Mouse (Mus musculus): ENCODE measurements around the gene Dpp6. TPM values are rescaled to one million over a fixed set of nuclear protein-coding genes. Genes with fewer than 3 reads are reported as not detected.

Dpp6 gene
- total and polyA plus RNA-seq, 3 experiments, result 0.16 TPM; not detected in 2

- no peak overlapping the region for H3K4me3 ChIP-seq (ENCODE audit: low read depth, low read length)
- ATAC-seq (ENCODE audit: extremely low read depth, insufficient number of reproducible peaks, low FRiP score, poor library complexity, severe bottlenecking) (no peak), DNase-seq (ENCODE audit: low spot score) (no peak)
- TF ChIP-seq POLR2AphosphoS5 (IDR thresholded peaks at IDR 0.05; ENCODE audit: insufficient replicate concordance, low read depth, low read length), result no peak
- H3K27me3 ChIP-seq (ENCODE audit: insufficient read depth, low read length), result no peaks in the 10 kb centered on the region
- H3K4me1 ChIP-seq (ENCODE audit: insufficient read depth, low read depth, low read length), result no peaks in the 10 kb centered on the region
- H3K9me3 ChIP-seq (replicated peaks), result peaks cover 11% of the 10 kb centered on the region
- H3K36me3 ChIP-seq (replicated peaks), result no peaks in the 10 kb centered on the region
Measured at GRCm38 (mm10) chr5:26875449-26875848, 58.4 kb downstream of the Dpp6 start.

- Histone ChIP-seq H3K9me3 (replicated peaks) (peaks cover 29% of the 10 kb centered on the region), H3K4me3 (ENCODE audit: low read depth, low read length) (no peak overlapping the region), H3K4me1 (ENCODE audit: insufficient read depth, low read depth, low read length) (no peaks in the 10 kb centered on the region), H3K27me3 (ENCODE audit: insufficient read depth, low read length) (no peaks in the 10 kb centered on the region), H3K36me3 (replicated peaks) (no peaks in the 10 kb centered on the region)
- no peak for TF ChIP-seq CTCF (IDR thresholded peaks at IDR 0.05; ENCODE audit: low read depth, low read length)
- no peak for TF ChIP-seq TAL1 (conservative IDR thresholded peaks at IDR 0.05; ENCODE audit: low read depth, low read length)
- no peak for TF ChIP-seq GATA1 (IDR thresholded peaks at IDR 0.05; ENCODE audit: borderline replicate concordance, low read length)
- no peak for TF ChIP-seq GATA2 (IDR thresholded peaks at IDR 0.05; ENCODE audit: borderline replicate concordance, low read depth, low read length)
- TF ChIP-seq POLR2AphosphoS5 (IDR thresholded peaks at IDR 0.05; ENCODE audit: insufficient replicate concordance, low read depth, low read length), result no peak
- ATAC-seq (ENCODE audit: extremely low read depth, insufficient number of reproducible peaks, low FRiP score, poor library complexity, severe bottlenecking), result no peak
- DNase-seq (ENCODE audit: low spot score), result no peak
Measured at GRCm38 (mm10) chr5:26887496-26887895, 70.5 kb downstream of the Dpp6 start.

GRCm38 (mm10) chr5:26888080-26888479, 71.1 kb downstream of the Dpp6 start:
- ATAC-seq (ENCODE audit: extremely low read depth, insufficient number of reproducible peaks, low FRiP score, poor library complexity, severe bottlenecking) (no peak), DNase-seq (ENCODE audit: low spot score) (no peak)
- Histone ChIP-seq H3K36me3 (replicated peaks) (no peaks in the 10 kb centered on the region), H3K27me3 (ENCODE audit: insufficient read depth, low read length) (no peaks in the 10 kb centered on the region), H3K4me3 (ENCODE audit: low read depth, low read length) (no peak overlapping the region), H3K4me1 (ENCODE audit: insufficient read depth, low read depth, low read length) (no peaks in the 10 kb centered on the region), H3K9me3 (replicated peaks) (peaks cover 27% of the 10 kb centered on the region)
- TF ChIP-seq POLR2AphosphoS5 (IDR thresholded peaks at IDR 0.05; ENCODE audit: insufficient replicate concordance, low read depth, low read length) (no peak), GATA2 (IDR thresholded peaks at IDR 0.05; ENCODE audit: borderline replicate concordance, low read depth, low read length) (no peak), TAL1 (conservative IDR thresholded peaks at IDR 0.05; ENCODE audit: low read depth, low read length) (no peak), GATA1 (IDR thresholded peaks at IDR 0.05; ENCODE audit: borderline replicate concordance, low read length) (no peak), CTCF (IDR thresholded peaks at IDR 0.05; ENCODE audit: low read depth, low read length) (no peak)

- Histone ChIP-seq H3K9me3 (replicated peaks) (peaks cover 8% of the 10 kb centered on the region), H3K4me1 (ENCODE audit: insufficient read depth, low read depth, low read length) (no peaks in the 10 kb centered on the region), H3K4me3 (ENCODE audit: low read depth, low read length) (no peak overlapping the region), H3K36me3 (replicated peaks) (no peaks in the 10 kb centered on the region), H3K27me3 (ENCODE audit: insufficient read depth, low read length) (no peaks in the 10 kb centered on the region)
- TF ChIP-seq GATA2 (IDR thresholded peaks at IDR 0.05; ENCODE audit: borderline replicate concordance, low read depth, low read length) (no peak), POLR2AphosphoS5 (IDR thresholded peaks at IDR 0.05; ENCODE audit: insufficient replicate concordance, low read depth, low read length) (no peak), TAL1 (conservative IDR thresholded peaks at IDR 0.05; ENCODE audit: low read depth, low read length) (no peak)
- DNase-seq (ENCODE audit: low spot score), result no peak
- no peak for ATAC-seq (ENCODE audit: extremely low read depth, insufficient number of reproducible peaks, low FRiP score, poor library complexity, severe bottlenecking)
Measured at GRCm38 (mm10) chr5:26894346-26894745, 77.3 kb downstream of the Dpp6 start.

GRCm38 (mm10) chr5:26903786-26904185, 86.8 kb downstream of the Dpp6 start:
- Histone ChIP-seq H3K4me3 (ENCODE audit: low read depth, low read length) (no peak overlapping the region), H3K4me1 (ENCODE audit: insufficient read depth, low read depth, low read length) (no peaks in the 10 kb centered on the region), H3K27me3 (ENCODE audit: insufficient read depth, low read length) (no peaks in the 10 kb centered on the region), H3K36me3 (replicated peaks) (no peaks in the 10 kb centered on the region), H3K9me3 (replicated peaks) (peaks cover 30% of the 10 kb centered on the region)
- no peak for DNase-seq (ENCODE audit: low spot score)
- no peak for TF ChIP-seq POLR2AphosphoS5 (IDR thresholded peaks at IDR 0.05; ENCODE audit: insufficient replicate concordance, low read depth, low read length)
- no peak for ATAC-seq (ENCODE audit: extremely low read depth, insufficient number of reproducible peaks, low FRiP score, poor library complexity, severe bottlenecking)

GRCm38 (mm10) chr5:26904324-26905041, 87.5 kb downstream of the Dpp6 start:
- Histone ChIP-seq H3K4me1 (ENCODE audit: insufficient read depth, low read depth, low read length) (no peaks in the 10 kb centered on the region), H3K4me3 (ENCODE audit: low read depth, low read length) (no peak overlapping the region; the same call in 1 of the 2 replicates)
- no peak for DNase-seq (ENCODE audit: low spot score)

GRCm38 (mm10) chr5:26907151-26907550, 90.1 kb downstream of the Dpp6 start:
- DNase-seq (ENCODE audit: low spot score) (no peak), ATAC-seq (ENCODE audit: extremely low read depth, insufficient number of reproducible peaks, low FRiP score, poor library complexity, severe bottlenecking) (no peak)
- Histone ChIP-seq H3K27me3 (ENCODE audit: insufficient read depth, low read length) (no peaks in the 10 kb centered on the region), H3K4me1 (ENCODE audit: insufficient read depth, low read depth, low read length) (no peaks in the 10 kb centered on the region), H3K4me3 (ENCODE audit: low read depth, low read length) (no peak overlapping the region), H3K9me3 (replicated peaks) (peaks cover 39% of the 10 kb centered on the region), H3K36me3 (replicated peaks) (no peaks in the 10 kb centered on the region)
- TF ChIP-seq POLR2AphosphoS5 (IDR thresholded peaks at IDR 0.05; ENCODE audit: insufficient replicate concordance, low read depth, low read length), result no peak
- TF ChIP-seq CTCF (IDR thresholded peaks at IDR 0.05; ENCODE audit: low read depth, low read length), result no peak
- no peak for TF ChIP-seq GATA1 (IDR thresholded peaks at IDR 0.05; ENCODE audit: borderline replicate concordance, low read length)
- TF ChIP-seq TAL1 (conservative IDR thresholded peaks at IDR 0.05; ENCODE audit: low read depth, low read length), result no peak
- no peak for TF ChIP-seq GATA2 (IDR thresholded peaks at IDR 0.05; ENCODE audit: borderline replicate concordance, low read depth, low read length)

More at GRCm38 (mm10) chr5:26904324-26905041, 87.5 kb downstream of the Dpp6 start:
- Histone ChIP-seq H3K36me3 (replicated peaks) (no peaks in the 10 kb centered on the region), H3K27me3 (ENCODE audit: insufficient read depth, low read length) (no peaks in the 10 kb centered on the region), H3K9me3 (replicated peaks) (peaks cover 32% of the 10 kb centered on the region)
- no peak for ATAC-seq (ENCODE audit: extremely low read depth, insufficient number of reproducible peaks, low FRiP score, poor library complexity, severe bottlenecking)
- TF ChIP-seq GATA2 (IDR thresholded peaks at IDR 0.05; ENCODE audit: borderline replicate concordance, low read depth, low read length), result no peak
- TF ChIP-seq CTCF (IDR thresholded peaks at IDR 0.05; ENCODE audit: low read depth, low read length), result no peak
- TF ChIP-seq POLR2AphosphoS5 (IDR thresholded peaks at IDR 0.05; ENCODE audit: insufficient replicate concordance, low read depth, low read length), result no peak
- no peak for TF ChIP-seq TAL1 (conservative IDR thresholded peaks at IDR 0.05; ENCODE audit: low read depth, low read length)
- no peak for TF ChIP-seq GATA1 (IDR thresholded peaks at IDR 0.05; ENCODE audit: borderline replicate concordance, low read length)

All from G1E (cell line).